Mouse (Mus musculus) stomach, postnatal 0 days (tissue): ENCODE measurements around the gene Ccdc144b.

ENCODE experiments used
- CTCF ChIP-seq: IDR thresholded peaks from 2 replicates; pipeline ENCODE4 v1.5.1; 2016; ENCODE audit warnings: antibody characterized with exemption, low read depth, mild to moderate bottlenecking, moderate library complexity
- EP300 ChIP-seq: optimal IDR thresholded peaks from 2 replicates; pipeline ENCODE3; 2016; ENCODE audit warnings: antibody characterized with exemption

DNA sequence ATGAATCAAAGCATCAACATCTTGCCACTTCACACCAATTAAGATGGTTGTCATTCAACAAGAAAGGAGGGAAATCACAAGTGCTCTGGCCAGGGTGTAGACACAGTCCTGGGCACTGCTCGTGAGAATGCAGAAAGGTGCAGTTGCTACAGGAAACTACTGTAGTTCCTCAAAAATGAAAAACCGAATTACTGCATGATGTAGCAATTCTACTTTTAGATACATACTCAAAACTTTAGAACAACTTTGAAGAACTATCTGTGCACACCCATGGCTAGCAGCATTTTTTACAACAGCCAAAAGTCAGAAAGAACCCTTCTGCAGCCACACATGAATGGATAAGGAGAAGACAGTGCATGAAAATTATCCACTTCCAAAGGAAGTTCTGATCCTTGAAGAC lies 86.9 kb downstream of the Ccdc144b start:
- no peak for TF ChIP-seq CTCF
- no peak for TF ChIP-seq EP300
